Mouse (Mus musculus) hindbrain, embryonic 12.5 days (tissue): ENCODE measurements around the gene Prap1. TPM values are rescaled to one million over a fixed set of nuclear protein-coding genes. Genes with fewer than 3 reads are reported as not detected.

Source experiments
- ATAC-seq: fragments of 200-750 bp; cut with Nextera tagmentation; 2 replicates; pipeline ENCODE4 v1.8.0; 2017; ENCODE audit warnings: moderate TSS enrichment; ENCODE audit not compliant: low FRiP score
- H3K27ac ChIP-seq: fragments of 300-500 bp; sonication (generic); 2 replicates; pipeline ENCODE4 v1.5.1; 2016; ENCODE audit warnings: mild to moderate bottlenecking
- H3K27me3 ChIP-seq: fragments of 300-500 bp; sonication (generic); 2 replicates; pipeline ENCODE4 v1.6.1; 2016; ENCODE audit warnings: mild to moderate bottlenecking
- H3K36me3 ChIP-seq: fragments of 300-500 bp; sonication (generic); 2 replicates; pipeline ENCODE4 v1.6.1; 2016; ENCODE audit warnings: mild to moderate bottlenecking
- H3K4me1 ChIP-seq: fragments of 300-500 bp; sonication (generic); 2 replicates; pipeline ENCODE4 v1.6.1; 2016
- H3K4me2 ChIP-seq: fragments of 300-500 bp; sonication (generic); replicated peaks from 2 replicates; pipeline ENCODE4 v1.6.1; 2016; ENCODE audit warnings: mild to moderate bottlenecking
- H3K4me3 ChIP-seq: fragments of 300-500 bp; sonication (generic); 2 replicates; pipeline ENCODE4 v1.5.1; 2016; ENCODE audit warnings: mild to moderate bottlenecking
- H3K9ac ChIP-seq: fragments of 300-500 bp; sonication (generic); 2 replicates; pipeline ENCODE4 v1.6.1; 2016; ENCODE audit warnings: mild to moderate bottlenecking, moderate library complexity
- H3K9me3 ChIP-seq: fragments of 300-500 bp; sonication (generic); replicated peaks from 2 replicates; pipeline ENCODE4 v1.6.1; 2016; ENCODE audit warnings: mild to moderate bottlenecking
- WGBS: fragments of 180-500 bp; shearing (Covaris S2); methylation state at CpG from one replicate; pipeline ENCODE4 v1.1.7; 2016; 5-methylcytosine and 5-hydroxymethylcytosine counted together
- polyA plus RNA-seq: library from polyadenylated mRNA; unstranded; fragments of >200 nt; fragmentation: Nextera tagmentation; extraction: Ambion mirVana; gene quantifications from 2 replicates; pipeline ENCODE4 v1.2.1, GENCODE M21; 2016

Gene Prap1
- polyA plus RNA-seq, 1 experiment from 2014 or later, result not detected

GRCm38 (mm10) chr7:140061832-140062130 is 31.4 kb upstream of the Prap1 start:
- H3K9me3 ChIP-seq, result no peaks in the 10 kb centered on the region
- no peaks in the 10 kb centered on the region for H3K36me3 ChIP-seq
- ATAC-seq, result no peak; the same call in 1 of the 2 replicates
- WGBS, result 0% methylated on average over 6 of the region's 6 CpGs
- peaks cover 53% of the 10 kb centered on the region for H3K4me1 ChIP-seq
- H3K9ac ChIP-seq, result peak overlapping the region; percentile 65; the same call in 1 of the 2 replicates
- peak overlapping the region; percentile 30; the same call in 1 of the 2 replicates for H3K4me3 ChIP-seq
- H3K27me3 ChIP-seq, result peaks cover 71% of the 10 kb centered on the region
- peak overlapping the region; percentile 69 for H3K4me2 ChIP-seq
- peak overlapping the region; percentile 62 for H3K27ac ChIP-seq

DNA sequence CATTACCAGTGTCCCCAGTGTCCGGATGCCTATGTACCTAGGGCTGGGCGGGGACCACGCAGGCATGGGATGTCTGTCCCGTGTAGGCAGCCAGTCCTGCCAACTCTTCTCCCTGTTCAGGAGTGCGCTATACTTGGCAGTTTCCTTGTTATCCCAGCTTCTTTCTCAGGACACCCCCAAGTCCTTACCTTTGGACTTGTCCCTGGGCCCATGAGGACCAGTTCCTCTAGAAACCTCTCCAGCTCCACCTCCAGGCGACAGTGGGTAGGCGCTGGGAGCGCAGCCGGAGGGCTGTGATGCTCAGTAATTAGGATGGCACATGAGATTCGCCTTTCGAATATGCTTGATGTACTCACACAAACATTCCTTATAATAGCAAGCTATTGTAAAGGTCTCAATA is 30.9 kb upstream of the Prap1 start:
- peaks cover 67% of the 10 kb centered on the region for H3K27me3 ChIP-seq
- peaks cover 48% of the 10 kb centered on the region for H3K4me1 ChIP-seq
- H3K9ac ChIP-seq, result no peak overlapping the region
- no peak overlapping the region for H3K4me3 ChIP-seq
- H3K4me2 ChIP-seq, result no peak overlapping the region
- 0 out of 2 replicates have a peak overlapping the region, but pooled peaks have one; percentile 62 for H3K27ac ChIP-seq
- no peaks in the 10 kb centered on the region for H3K36me3 ChIP-seq
- H3K9me3 ChIP-seq, result no peaks in the 10 kb centered on the region
- ATAC-seq, result 0 out of 2 replicates have a peak, but pooled peaks have one; percentile 3
- WGBS, result 9% methylated on average over 11 of the region's 11 CpGs

DNA sequence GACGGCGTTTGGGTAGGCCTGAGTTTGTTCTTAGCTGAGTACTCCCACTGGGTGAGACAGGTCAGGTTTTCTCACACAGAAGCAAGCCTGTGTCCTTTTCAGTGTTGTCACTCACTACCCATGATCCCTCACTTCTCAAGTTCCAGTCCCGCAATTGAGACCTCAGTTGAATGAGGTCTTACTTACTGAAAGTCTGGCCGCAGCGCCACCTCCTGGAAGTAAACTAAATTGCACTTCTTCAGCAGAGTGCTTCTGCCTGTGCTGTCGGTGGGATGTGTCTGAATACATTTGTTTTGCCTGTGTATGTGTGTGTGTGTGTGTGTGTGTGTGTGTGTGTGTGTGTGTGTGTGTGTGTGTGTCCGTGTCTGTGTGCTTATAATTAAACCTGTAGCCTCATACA is 30.1 kb upstream of the Prap1 start:
- WGBS, result 14% methylated on average over 7 of the region's 7 CpGs
- ATAC-seq, result no peak
- H3K4me3 ChIP-seq, result no peak overlapping the region
- no peaks in the 10 kb centered on the region for H3K36me3 ChIP-seq
- H3K9me3 ChIP-seq, result no peaks in the 10 kb centered on the region
- peaks cover 42% of the 10 kb centered on the region for H3K4me1 ChIP-seq
- no peak overlapping the region for H3K4me2 ChIP-seq
- H3K9ac ChIP-seq, result no peak overlapping the region
- H3K27me3 ChIP-seq, result peaks cover 66% of the 10 kb centered on the region
- H3K27ac ChIP-seq, result no peak overlapping the region

DNA sequence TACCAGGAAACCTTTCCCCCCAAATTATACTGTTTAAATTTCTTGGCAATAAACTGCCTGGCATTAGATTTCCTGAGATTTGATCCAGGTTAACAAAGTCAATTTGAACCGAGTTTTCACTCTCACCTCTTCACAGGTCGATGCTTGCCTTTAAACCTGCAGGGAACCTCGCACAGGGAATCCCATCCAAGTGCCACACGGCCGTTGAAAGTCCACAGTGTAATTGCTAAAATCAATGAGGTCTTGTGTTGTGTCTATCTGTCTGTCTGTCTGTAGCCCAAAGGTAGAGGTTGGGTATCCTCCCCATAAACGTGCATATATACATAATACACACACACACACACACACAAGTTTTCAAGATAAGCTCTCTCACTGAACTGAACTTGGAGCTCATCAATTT is 25.8 kb upstream of the Prap1 start:
- Histone ChIP-seq H3K4me1 (0 out of 2 replicates have a peak, but pooled peaks cover 2% of the 10 kb centered on the region), H3K9ac (no peak overlapping the region), H3K27ac (no peak overlapping the region), H3K9me3 (no peaks in the 10 kb centered on the region), H3K36me3 (no peaks in the 10 kb centered on the region), H3K27me3 (peaks cover 39% of the 10 kb centered on the region), H3K4me2 (no peak overlapping the region), H3K4me3 (no peak overlapping the region)
- ATAC-seq, result no peak
- WGBS, result 75% methylated on average over 6 of the region's 6 CpGs

- H3K9me3 ChIP-seq, result no peaks in the 10 kb centered on the region
- no peak overlapping the region for H3K27ac ChIP-seq
- peaks cover 22% of the 10 kb centered on the region for H3K27me3 ChIP-seq
- H3K4me3 ChIP-seq, result peak overlapping the region; percentile 10; the same call in 1 of the 2 replicates
- H3K36me3 ChIP-seq, result no peaks in the 10 kb centered on the region
- ATAC-seq, result no peak
- 0 out of 2 replicates have a peak, but pooled peaks cover 1% of the 10 kb centered on the region for H3K4me1 ChIP-seq
- H3K9ac ChIP-seq, result 0 out of 2 replicates have a peak overlapping the region, but pooled peaks have one; percentile 35
- H3K4me2 ChIP-seq, result peak overlapping the region; percentile 43
- WGBS, result 35% methylated on average over 33 of the region's 39 CpGs
Measured at GRCm38 (mm10) chr7:140070042-140070711, 23.0 kb upstream of the Prap1 start.

- Histone ChIP-seq H3K9me3 (no peaks in the 10 kb centered on the region), H3K4me2 (no peak overlapping the region), H3K36me3 (no peaks in the 10 kb centered on the region), H3K27me3 (peaks cover 21% of the 10 kb centered on the region), H3K9ac (no peak overlapping the region), H3K4me3 (no peak overlapping the region), H3K27ac (no peak overlapping the region), H3K4me1 (peaks cover 29% of the 10 kb centered on the region)
- no peak for ATAC-seq
- WGBS, result 82% methylated on average over 6 of the region's 6 CpGs
Measured at GRCm38 (mm10) chr7:140077698-140078097, 15.5 kb upstream of the Prap1 start.

GRCm38 (mm10) chr7:140078711-140079110 is 14.5 kb upstream of the Prap1 start:
- H3K27ac ChIP-seq, result no peak overlapping the region
- H3K4me1 ChIP-seq, result peaks cover 33% of the 10 kb centered on the region
- H3K4me2 ChIP-seq, result no peak overlapping the region
- no peak overlapping the region for H3K9ac ChIP-seq
- WGBS, result 5% methylated on average over 5 of the region's 5 CpGs
- H3K9me3 ChIP-seq, result no peaks in the 10 kb centered on the region
- no peak overlapping the region for H3K4me3 ChIP-seq
- ATAC-seq, result no peak
- H3K27me3 ChIP-seq, result peaks cover 21% of the 10 kb centered on the region
- no peaks in the 10 kb centered on the region for H3K36me3 ChIP-seq

- Histone ChIP-seq H3K9me3 (no peaks in the 10 kb centered on the region), H3K4me3 (peak overlapping the region; percentile 38), H3K4me2 (peak overlapping the region; percentile 60), H3K36me3 (no peaks in the 10 kb centered on the region), H3K9ac (peak overlapping the region; percentile 67), H3K27ac (peak overlapping the region; percentile 89), H3K27me3 (peaks cover 21% of the 10 kb centered on the region), H3K4me1 (peaks cover 33% of the 10 kb centered on the region)
- WGBS, result 2% methylated on average over 24 of the region's 24 CpGs
- peak; percentile 81 for ATAC-seq
Measured at GRCm38 (mm10) chr7:140080503-140081156, 12.6 kb upstream of the Prap1 start.

GRCm38 (mm10) chr7:140081408-140082241 is 11.6 kb upstream of the Prap1 start:
- Histone ChIP-seq H3K9ac (peak overlapping the region; percentile 59), H3K36me3 (no peaks in the 10 kb centered on the region), H3K9me3 (no peaks in the 10 kb centered on the region), H3K27ac (peak overlapping the region; percentile 89), H3K4me1 (peaks cover 33% of the 10 kb centered on the region), H3K4me3 (peak overlapping the region; percentile 38), H3K27me3 (peaks cover 21% of the 10 kb centered on the region), H3K4me2 (peak overlapping the region; percentile 60)
- WGBS, result 18% methylated on average over 20 of the region's 20 CpGs
- peak; percentile 49 for ATAC-seq

- no peaks in the 10 kb centered on the region for H3K9me3 ChIP-seq
- H3K4me1 ChIP-seq, result peaks cover 33% of the 10 kb centered on the region
- WGBS, result 2% methylated on average over 18 of the region's 18 CpGs
- H3K36me3 ChIP-seq, result no peaks in the 10 kb centered on the region
- H3K27me3 ChIP-seq, result peaks cover 21% of the 10 kb centered on the region
- ATAC-seq, result peak; percentile 79
- peak within 1 kb of the TSS; percentile 60 for H3K4me2 ChIP-seq
- peak within 1 kb of the TSS; percentile 38 for H3K4me3 ChIP-seq
- H3K27ac ChIP-seq, result peak within 1 kb of the TSS; percentile 89
- H3K9ac ChIP-seq, result peak within 1 kb of the TSS; percentile 59
Measured at GRCm38 (mm10) chr7:140082242-140082678, 10.9 kb upstream of the Prap1 start, which contains the start of gene Caly. Gene Caly, minus strand, starts transcription at chr7:140082548.

GRCm38 (mm10) chr7:140090601-140091000 is 2.6 kb upstream of the Prap1 start:
- no peak overlapping the region for H3K4me3 ChIP-seq
- ATAC-seq, result no peak
- WGBS, result 81% methylated on average over 10 of the region's 10 CpGs

DNA sequence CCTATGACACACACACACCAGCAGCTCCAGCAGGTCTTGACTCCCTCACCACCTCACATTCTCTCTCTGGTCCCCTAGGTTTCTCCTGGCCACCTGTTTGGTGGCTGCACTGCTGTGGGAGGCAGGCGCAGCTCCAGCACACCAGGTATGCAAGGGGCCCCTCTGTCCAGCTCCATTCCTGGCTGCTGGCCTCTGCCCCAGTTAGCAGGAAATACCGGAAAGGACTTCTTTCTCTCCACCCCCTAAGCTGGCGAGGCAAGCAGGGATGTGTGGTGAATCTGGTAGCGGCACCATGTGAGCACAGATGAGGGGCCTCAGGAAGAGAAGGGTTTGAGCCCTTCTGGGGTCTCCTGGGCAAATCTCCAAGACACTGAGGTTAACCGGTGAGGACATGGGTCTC is 1.8 kb downstream of the Prap1 start:
- Histone ChIP-seq H3K4me2 (no peak overlapping the region), H3K36me3 (no peaks in the 10 kb centered on the region), H3K27me3 (no peaks in the 10 kb centered on the region), H3K4me3 (no peak overlapping the region), H3K9me3 (no peaks in the 10 kb centered on the region), H3K9ac (no peak overlapping the region), H3K27ac (no peak overlapping the region), H3K4me1 (no peaks in the 10 kb centered on the region)
- no peak for ATAC-seq
- 64% methylated on average over 5 of the region's 5 CpGs for WGBS

More at GRCm38 (mm10) chr7:140090601-140091000, 2.6 kb upstream of the Prap1 start:
- Histone ChIP-seq H3K9ac (no peak overlapping the region), H3K36me3 (no peaks in the 10 kb centered on the region), H3K9me3 (no peaks in the 10 kb centered on the region), H3K27me3 (no peaks in the 10 kb centered on the region), H3K4me2 (no peak overlapping the region), H3K4me1 (no peaks in the 10 kb centered on the region), H3K27ac (no peak overlapping the region)
